Mouse (Mus musculus): ENCODE results near the gene Slc10a6. TPM values are rescaled to one million over a fixed set of nuclear protein-coding genes. Genes with fewer than 3 reads are reported as not detected.

Gene Slc10a6
- total RNA-seq (2021): 1.1 and 1.4 TPM in 2 replicates
- long read RNA-seq: 0 reads

- DNase-seq: peak; percentile 53
Observed at GRCm38 (mm10) chr5:103629111-103629764, at the start of gene Slc10a6. TSS of gene Slc10a6 (minus strand) at chr5:103629403.

- no peak for DNase-seq
Observed at GRCm38 (mm10) chr5:103678974-103679373, 49.8 kb upstream of the Slc10a6 start.

- no peak for DNase-seq
Observed at GRCm38 (mm10) chr5:103677894-103678293, 48.7 kb upstream of the Slc10a6 start.

- DNase-seq: no peak
Observed at GRCm38 (mm10) chr5:103676289-103676881, 47.2 kb upstream of the Slc10a6 start.

GRCm38 (mm10) chr5:103674482-103674881, 45.3 kb upstream of the Slc10a6 start:
- no peak for DNase-seq

- peak; percentile 10 for DNase-seq
Observed at GRCm38 (mm10) chr5:103673611-103674010, 44.4 kb upstream of the Slc10a6 start.

GRCm38 (mm10) chr5:103671858-103672257, 42.7 kb upstream of the Slc10a6 start:
- no peak for DNase-seq

GRCm38 (mm10) chr5:103665876-103666275, 36.7 kb upstream of the Slc10a6 start:
- no peak for DNase-seq

GRCm38 (mm10) chr5:103664932-103665331, 35.7 kb upstream of the Slc10a6 start:
- no peak for DNase-seq

GRCm38 (mm10) chr5:103659571-103659970, 30.4 kb upstream of the Slc10a6 start:
- DNase-seq: no peak

- no peak for DNase-seq
Observed at GRCm38 (mm10) chr5:103658921-103659320, 29.7 kb upstream of the Slc10a6 start.

GRCm38 (mm10) chr5:103655346-103656118, 26.3 kb upstream of the Slc10a6 start, which contains the start of gene 1700016H13Rik:
TSS of gene 1700016H13Rik (minus strand) at chr5:103656010.
- peak; percentile 81 for DNase-seq

- no peak for DNase-seq
Observed at GRCm38 (mm10) chr5:103654780-103655179, 25.6 kb upstream of the Slc10a6 start.

- DNase-seq: peak; percentile 20
Observed at GRCm38 (mm10) chr5:103654225-103654624, 25.0 kb upstream of the Slc10a6 start.

GRCm38 (mm10) chr5:103647320-103647719, 18.1 kb upstream of the Slc10a6 start:
- no peak for DNase-seq

GRCm38 (mm10) chr5:103644167-103644566, 15.0 kb upstream of the Slc10a6 start:
- DNase-seq: no peak

- no peak for DNase-seq
Observed at GRCm38 (mm10) chr5:103637162-103637561, 8.0 kb upstream of the Slc10a6 start.

- no peak for DNase-seq
Observed at GRCm38 (mm10) chr5:103629854-103630580, 814 bp upstream of the Slc10a6 start.

- no peak for DNase-seq
Observed at GRCm38 (mm10) chr5:103628499-103628898, 704 bp downstream of the Slc10a6 start.

- no peak for DNase-seq
Observed at GRCm38 (mm10) chr5:103624831-103625230, 4.4 kb downstream of the Slc10a6 start.

GRCm38 (mm10) chr5:103622321-103622720, 6.9 kb downstream of the Slc10a6 start:
- no peak for DNase-seq

GRCm38 (mm10) chr5:103620301-103620973, 8.8 kb downstream of the Slc10a6 start:
- DNase-seq: no peak
